Mouse (Mus musculus) left cerebral cortex, postnatal 36 days (tissue): ENCODE data around the gene Tmem265. TPM values are rescaled to one million over a fixed set of nuclear protein-coding genes. Genes with fewer than 3 reads are reported as not detected.

Experiments
- total RNA-seq, 2 experiments: library from RNA; stranded (reverse); gene quantifications; 2 replicates each; pipeline ENCODE4 v1.2.3; 2021

Tmem265 gene
- total RNA-seq, 2 experiments from 2014 or later = 3.4 TPM; not detected in 1

Other genes with a start within 250 kb of the Tmem265 start
- 10 to 100 TPM; 14.4 to 15.0 TPM for gene Zfp768, start 215.8 kb upstream of the Tmem265 start, total RNA-seq
- 1 to 10 TPM; 5.7 to 7.2 TPM for gene Zfp747, start 185.3 kb upstream of the Tmem265 start, total RNA-seq
- 1 to 10 TPM; 3.3 to 3.9 TPM for gene 9130019O22Rik, start 174.2 kb upstream of the Tmem265 start, total RNA-seq
- 1 to 10 TPM; 7.7 to 8.2 TPM for gene E430018J23Rik, start 167.8 kb upstream of the Tmem265 start, total RNA-seq
- 1 to 10 TPM; 5.4 to 5.6 TPM for gene Zfp764, start 154.6 kb upstream of the Tmem265 start, total RNA-seq
- 10 to 100 TPM; 13.7 to 18.6 TPM for gene Zfp688, start 139.3 kb upstream of the Tmem265 start, total RNA-seq
- 1 to 10 TPM; 5.8 to 7.9 TPM for gene Zfp689, start 112.2 kb upstream of the Tmem265 start, total RNA-seq
- gene Prr14, start 101.8 kb upstream of the Tmem265 start, total RNA-seq = 10 to 100 TPM; 25.7 to 30.2 TPM
- 10 to 100 TPM; 48.7 to 61.4 TPM for gene Fbrs, start 82.2 kb upstream of the Tmem265 start, total RNA-seq
- 100 to 1,000 TPM in 1 of 2 experiments, 10 to 100 TPM in 1; 99.0 to 131 TPM for gene Srcap, start 49.4 kb upstream of the Tmem265 start, total RNA-seq
- 10 to 100 TPM in 1 of 2 experiments, 1 to 10 TPM in 1; 7.6 to 15.0 TPM for gene Gm42715, start 41.8 kb upstream of the Tmem265 start, total RNA-seq
- 10 to 100 TPM; 69.2 to 81.4 TPM for gene Phkg2, start 11.9 kb downstream of the Tmem265 start, total RNA-seq
- gene Ccdc189, start 27.2 kb downstream of the Tmem265 start, total RNA-seq = 1 to 10 TPM; 9.3 to 9.7 TPM
- gene Rnf40, start 27.4 kb downstream of the Tmem265 start, total RNA-seq = 10 to 100 TPM; 63.1 to 81.0 TPM
- 10 to 100 TPM; 22.1 to 24.7 TPM for gene Zfp629, start 54.4 kb downstream of the Tmem265 start, total RNA-seq
- gene Bcl7c, start 147.5 kb downstream of the Tmem265 start, total RNA-seq = 10 to 100 TPM; 37.9 to 47.9 TPM
- 1 to 10 TPM; 2.4 to 2.5 TPM for gene Ctf1, start 151.3 kb downstream of the Tmem265 start, total RNA-seq
- gene Ctf2, start 170.8 kb downstream of the Tmem265 start, total RNA-seq = not detected
- gene Fbxl19, start 183.2 kb downstream of the Tmem265 start, total RNA-seq = 10 to 100 TPM; 73.2 to 84.6 TPM
- 10 to 100 TPM; 18.9 to 25.4 TPM for gene Orai3, start 208.4 kb downstream of the Tmem265 start, total RNA-seq
- 10 to 100 TPM; 40.0 to 53.4 TPM for gene Setd1a, start 215.3 kb downstream of the Tmem265 start, total RNA-seq
- 1 to 10 TPM; 3.9 to 4.1 TPM for gene Gm49388, start 224.2 kb downstream of the Tmem265 start, total RNA-seq
- gene Hsd3b7, start 239.2 kb downstream of the Tmem265 start, total RNA-seq = 1 to 10 TPM; 3.3 to 4.0 TPM